Mouse (Mus musculus) liver, adult 2 months (tissue): ENCODE measurements at regions not wholly inside any gene's neighbourhood (a gene's known extent, or its start where the extent isn't known, plus 50 kb on each side); places are given as distances from the start of the nearest gene placed in this dataset.

Experiments
- CTCF ChIP-seq: fragments of 200-500 bp; IDR thresholded peaks from 2 replicates; pipeline ENCODE4 v1.5.1; 2011; ENCODE audit warnings: low read depth, low read length, control low read depth
- POLR2A ChIP-seq: fragments of 200-500 bp; IDR thresholded peaks from 2 replicates; pipeline ENCODE4 v1.6.1; 2011; ENCODE audit warnings: low read length, control low read depth; ENCODE audit not compliant: insufficient read depth; ENCODE audit errors: extremely low read depth

- TF ChIP-seq CTCF: no peak
- no peak for TF ChIP-seq POLR2A
Measured at GRCm38 (mm10) chr16:13050225-13050892, 59.1 kb upstream of the Ercc4 start.
